ENCODE assay signal across 8 mouse cellular contexts in the genomic region with DNA sequence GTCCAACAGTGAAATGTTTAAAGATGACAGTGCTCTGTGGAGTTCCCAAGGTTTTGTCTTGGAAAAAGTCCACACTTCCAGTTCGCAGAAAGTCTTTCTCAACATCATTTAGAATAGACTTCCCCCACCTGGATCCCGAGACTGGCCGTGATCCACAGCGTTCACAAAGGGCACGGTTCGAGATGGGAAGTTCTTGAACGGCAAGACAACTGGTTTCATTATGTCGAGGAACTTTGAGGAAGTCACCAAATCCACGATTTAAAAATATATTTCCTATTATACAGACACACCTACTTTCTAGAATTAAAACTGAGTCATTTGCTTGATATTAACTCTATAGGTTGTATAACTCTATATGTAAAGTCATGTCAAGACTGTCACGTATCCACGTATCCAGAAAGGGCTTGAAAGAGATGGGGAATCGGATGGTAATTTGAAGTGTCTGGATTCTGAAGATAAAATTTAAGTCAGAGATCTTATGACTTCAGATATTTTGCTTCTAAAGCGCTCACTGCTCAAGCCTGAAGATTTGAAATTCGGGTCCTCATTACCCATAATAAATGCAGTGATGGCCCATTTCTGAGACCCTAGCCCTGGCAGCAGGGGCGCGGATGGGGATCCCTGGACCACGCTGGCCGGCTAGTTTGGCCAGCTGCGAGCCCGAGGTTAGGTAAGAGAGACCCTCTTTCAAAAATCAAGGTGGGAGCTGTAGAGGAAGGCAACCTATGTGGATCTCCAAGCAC. TPM values are rescaled to one million over a fixed set of nuclear protein-coding genes. Genes with fewer than 3 reads are reported as not detected.
DNase-seq lines count a peak whose midpoint lies in the region; ATAC-seq and TF ChIP-seq lines count a peak whose summit lies in the region.

No protein-coding gene starts in this region.

- peak overlapping the region; percentile 74 for H3K4me3 ChIP-seq in spleen, adult 2 months (ENCODE audit: extremely low read depth, insufficient read depth, insufficient read length)
- peak overlapping the region; percentile 43 for H3K4me3 ChIP-seq in forebrain, embryonic 13.5 days
- peak overlapping the region; percentile 56 for H3K4me3 ChIP-seq in limb, embryonic 13.5 days

- no peak overlapping the region; the same call in 1 of the 2 replicates for H3K9ac ChIP-seq in forebrain, embryonic 13.5 days
- no peak overlapping the region for H3K9ac ChIP-seq in limb, embryonic 13.5 days

- 7% methylated on average over 20 of the region's 20 CpGs for WGBS in spleen, adult 2 months
- WGBS in forebrain, embryonic 13.5 days = 59% methylated on average over 20 of the region's 20 CpGs
- WGBS in limb, embryonic 13.5 days = 58% methylated on average over 20 of the region's 20 CpGs

- H3K9me3 ChIP-seq in forebrain, embryonic 13.5 days (replicated peaks) = no peaks in the 10 kb centered on the region
- no peaks in the 10 kb centered on the region for H3K9me3 ChIP-seq in limb, embryonic 13.5 days

- no peak for DNase-seq in spleen, adult 2 months (ENCODE audit: low read depth in 1 of 2, low spot score in 2 of 2)
- DNase-seq in spleen, postnatal 4 days (ENCODE audit: low spot score in 2 of 2) = no peak
- peak; percentile 58 for DNase-seq in splenic B cell, adult 2 months (ENCODE audit: low read depth, low spot score)
- DNase-seq in cerebellum, adult 11-12 months = no peak
- DNase-seq in layer of hippocampus, adult 18-20 months (ENCODE audit: low spot score in 2 of 2) = no peak
- no peak for DNase-seq in ovary, adult 18-20 months (ENCODE audit: low spot score)

- ATAC-seq in forebrain, embryonic 13.5 days = no peak
- no peak for ATAC-seq in limb, embryonic 13.5 days (ENCODE audit: low FRiP score, low read depth)

- peak overlapping the region; percentile 77 for H3K27ac ChIP-seq in spleen, adult 2 months (ENCODE audit: insufficient read depth, low read length)
- no peak overlapping the region for H3K27ac ChIP-seq in forebrain, embryonic 13.5 days
- H3K27ac ChIP-seq in limb, embryonic 13.5 days = no peak overlapping the region

- no peak for TF ChIP-seq POLR2A in spleen, adult 2 months (IDR thresholded peaks at IDR 0.05; ENCODE audit: low read depth, low read length)

- no peak for TF ChIP-seq CTCF in spleen, adult 2 months (IDR thresholded peaks at IDR 0.05; ENCODE audit: extremely low read depth, insufficient read depth, insufficient read length, insufficient replicate concordance)

- H3K4me1 ChIP-seq in spleen, adult 2 months (ENCODE audit: control insufficient read depth, insufficient read depth, insufficient read length) = peaks cover 9% of the 10 kb centered on the region
- peaks cover 19% of the 10 kb centered on the region for H3K4me1 ChIP-seq in forebrain, embryonic 13.5 days
- peaks cover 4% of the 10 kb centered on the region for H3K4me1 ChIP-seq in limb, embryonic 13.5 days

- no peaks in the 10 kb centered on the region for H3K36me3 ChIP-seq in spleen, adult 2 months (ENCODE audit: control insufficient read depth, insufficient read depth, low read length)
- H3K36me3 ChIP-seq in forebrain, embryonic 13.5 days (ENCODE audit: poor library complexity, severe bottlenecking) = no peaks in the 10 kb centered on the region
- H3K36me3 ChIP-seq in limb, embryonic 13.5 days = no peaks in the 10 kb centered on the region
- H3K36me3 ChIP-seq in splenic B cell, adult 2 months (ENCODE audit: control insufficient read depth, insufficient read depth, low read length, poor library complexity, severe bottlenecking) = no peaks in the 10 kb centered on the region

- H3K4me2 ChIP-seq in forebrain, embryonic 13.5 days = peak overlapping the region; percentile 80
- H3K4me2 ChIP-seq in limb, embryonic 13.5 days (replicated peaks) = peak overlapping the region; percentile 84

- H3K27me3 ChIP-seq in spleen, adult 2 months (ENCODE audit: control insufficient read depth, insufficient read depth, low read length) = no peaks in the 10 kb centered on the region
- no peaks in the 10 kb centered on the region for H3K27me3 ChIP-seq in forebrain, embryonic 13.5 days
- H3K27me3 ChIP-seq in limb, embryonic 13.5 days = peaks cover 5% of the 10 kb centered on the region; the same call in 1 of the 2 replicates
- H3K27me3 ChIP-seq in splenic B cell, adult 2 months (ENCODE audit: control insufficient read depth, insufficient read depth, low read length, poor library complexity, severe bottlenecking) = no peaks in the 10 kb centered on the region

RNA-seq across cellular contexts. Expression of a gene that starts 0.8 kb away (rescaled TPM):
- 55.6 and 63.9 TPM in 2 replicates for polyA plus RNA-seq in spleen, adult 2 months (2012; rRNA removed)
- 88.6 and 102 TPM in 2 replicates for polyA plus RNA-seq in forebrain, embryonic 13.5 days (2015; fragmentation: Nextera tagmentation; extraction: Ambion mirVana)
- 58.1 and 58.2 TPM in 2 replicates for polyA plus RNA-seq in limb, embryonic 13.5 days (2015; fragmentation: Nextera tagmentation; extraction: Ambion mirVana)
- 10 to 100 TPM; 25.6 to 27.0 TPM for total RNA-seq in layer of hippocampus, adult 18-20 months (2021)

RNA-seq across cellular contexts. Expression of a gene that starts 0.9 kb away (rescaled TPM):
- polyA plus RNA-seq in spleen, adult 2 months (2012; rRNA removed) = 10.4 and 11.0 TPM in 2 replicates
- 0.38 and 0.41 TPM in 2 replicates for polyA plus RNA-seq in forebrain, embryonic 13.5 days (2015; fragmentation: Nextera tagmentation; extraction: Ambion mirVana)
- 0.04 and 0.05 TPM in 2 replicates for polyA plus RNA-seq in limb, embryonic 13.5 days (2015; fragmentation: Nextera tagmentation; extraction: Ambion mirVana)
- 1 to 10 TPM; 1.2 TPM for total RNA-seq in layer of hippocampus, adult 18-20 months (2021)

RNA-seq across cellular contexts. Expression of a gene that starts 31.9 kb away (rescaled TPM):
- not detected in 2 replicates for polyA plus RNA-seq in spleen, adult 2 months (2012; rRNA removed)
- 1.6 TPM in 2 replicates for polyA plus RNA-seq in forebrain, embryonic 13.5 days (2015; fragmentation: Nextera tagmentation; extraction: Ambion mirVana)
- polyA plus RNA-seq in limb, embryonic 13.5 days (2015; fragmentation: Nextera tagmentation; extraction: Ambion mirVana) = 0.20 TPM in 1 of 2 replicates, not detected in the other
- total RNA-seq in layer of hippocampus, adult 18-20 months (2021) = 1 to 10 TPM; 1.3 to 1.7 TPM

RNA-seq across cellular contexts. Expression of a gene that starts 41.2 kb away (rescaled TPM):
- 1.5 and 2.1 TPM in 2 replicates for polyA plus RNA-seq in spleen, adult 2 months (2012; rRNA removed)
- 3.4 and 3.6 TPM in 2 replicates for polyA plus RNA-seq in forebrain, embryonic 13.5 days (2015; fragmentation: Nextera tagmentation; extraction: Ambion mirVana)
- polyA plus RNA-seq in limb, embryonic 13.5 days (2015; fragmentation: Nextera tagmentation; extraction: Ambion mirVana) = 7.6 and 8.0 TPM in 2 replicates
- under 1 TPM; 0.51 to 0.79 TPM for total RNA-seq in layer of hippocampus, adult 18-20 months (2021)

RNA-seq across cellular contexts. Expression of a gene that starts 44.3 kb away (rescaled TPM):
- polyA plus RNA-seq in spleen, adult 2 months (2012; rRNA removed) = 1.0 and 1.2 TPM in 2 replicates
- not detected in 2 replicates for polyA plus RNA-seq in forebrain, embryonic 13.5 days (2015; fragmentation: Nextera tagmentation; extraction: Ambion mirVana)
- not detected in 2 replicates for polyA plus RNA-seq in limb, embryonic 13.5 days (2015; fragmentation: Nextera tagmentation; extraction: Ambion mirVana)
- not detected for total RNA-seq in layer of hippocampus, adult 18-20 months (2021)
